Mouse (Mus musculus) v-Abl transformed pro-B cells (cell line): Measurements from ENCODE around the gene Dgat2.

Source experiments
- in situ Hi-C, 2 experiments: fragments of 400-800 bp; cut with MboI; formaldehyde crosslinking; loops; one replicate each; pipeline ENCODE4 v1.15.1; 2025; ENCODE audit not compliant: unreplicated experiment in 2 of 2

Gene Dgat2

GRCm38 (mm10) chr7:99164873-99165410 lies 17.6 kb downstream of the Dgat2 start:
- in situ Hi-C loops: no loop called here

- in situ Hi-C loops: no loop called here
These were observed 20.1 kb downstream of the Dgat2 start for GRCm38 (mm10) chr7:99162462-99162861.

GRCm38 (mm10) chr7:99161961-99162360 lies 20.6 kb downstream of the Dgat2 start:
- in situ Hi-C loops: no loop called here

GRCm38 (mm10) chr7:99161529-99161928 lies 21.0 kb downstream of the Dgat2 start:
- in situ Hi-C loops: no loop called here

- in situ Hi-C loops: no loop called here
These were observed 21.5 kb downstream of the Dgat2 start for GRCm38 (mm10) chr7:99160995-99161394.

GRCm38 (mm10) chr7:99159446-99159845 lies 23.1 kb downstream of the Dgat2 start:
- in situ Hi-C loops: loop anchor here (10.0 kb wide), 3 partner anchors 195 to 415 kb away; no protein-coding TSS in a partner anchor

GRCm38 (mm10) chr7:99158904-99159303 lies 23.6 kb downstream of the Dgat2 start:
- in situ Hi-C loops: loop anchor here (10.0 kb wide), 3 partner anchors 194 to 414 kb away; no protein-coding TSS in a partner anchor

GRCm38 (mm10) chr7:99158011-99158410 lies 24.5 kb downstream of the Dgat2 start:
- in situ Hi-C loops: loop anchor here (10.0 kb wide), 3 partner anchors 193 to 413 kb away; no protein-coding TSS in a partner anchor

GRCm38 (mm10) chr7:99156737-99157136 lies 25.8 kb downstream of the Dgat2 start:
- in situ Hi-C loops: loop anchor here (10.0 kb wide), 3 partner anchors 192 to 412 kb away; no protein-coding TSS in a partner anchor

GRCm38 (mm10) chr7:99155311-99156289 lies 26.9 kb downstream of the Dgat2 start:
- in situ Hi-C loops: loop anchor here (10.0 kb wide), 3 partner anchors 191 to 411 kb away; no protein-coding TSS in a partner anchor

GRCm38 (mm10) chr7:99154648-99155151 lies 27.8 kb downstream of the Dgat2 start:
- in situ Hi-C loops: loop anchor here (10.0 kb wide), 3 partner anchors 190 to 410 kb away; no protein-coding TSS in a partner anchor

- in situ Hi-C loops: loop anchor here (10.0 kb wide), 3 partner anchors 189 to 409 kb away; no protein-coding TSS in a partner anchor
These were observed 28.8 kb downstream of the Dgat2 start for GRCm38 (mm10) chr7:99153686-99154202.

- in situ Hi-C loops: loop anchor here (10.0 kb wide), 3 partner anchors 188 to 408 kb away; no protein-coding TSS in a partner anchor
These were observed 29.8 kb downstream of the Dgat2 start for GRCm38 (mm10) chr7:99152756-99153155.

- in situ Hi-C loops: loop anchor here (10.0 kb wide), 3 partner anchors 187 to 407 kb away; no protein-coding TSS in a partner anchor
These were observed 31.2 kb downstream of the Dgat2 start for GRCm38 (mm10) chr7:99151342-99151741.

GRCm38 (mm10) chr7:99149017-99149416 lies 33.5 kb downstream of the Dgat2 start:
- in situ Hi-C loops: loop anchor here (5.0 kb wide), 1 partner anchor 42 kb away; no protein-coding TSS in a partner anchor

GRCm38 (mm10) chr7:99147494-99147893 lies 35.0 kb downstream of the Dgat2 start:
- in situ Hi-C loops: loop anchor here (5.0 kb wide), 1 partner anchor 40 kb away; no protein-coding TSS in a partner anchor

- in situ Hi-C loops: loop anchor here (5.0 kb wide), 1 partner anchor 40 kb away; no protein-coding TSS in a partner anchor
These were observed 35.6 kb downstream of the Dgat2 start for GRCm38 (mm10) chr7:99146906-99147305.

GRCm38 (mm10) chr7:99146011-99146410 lies 36.5 kb downstream of the Dgat2 start:
- in situ Hi-C loops: loop anchor here (5.0 kb wide), 1 partner anchor 39 kb away; no protein-coding TSS in a partner anchor

- in situ Hi-C loops: loop anchor here (5.0 kb wide), 1 partner anchor 37 kb away; no protein-coding TSS in a partner anchor
These were observed 37.9 kb downstream of the Dgat2 start for GRCm38 (mm10) chr7:99144616-99145015.

GRCm38 (mm10) chr7:99143244-99143643 lies 39.3 kb downstream of the Dgat2 start:
- in situ Hi-C loops: no loop called here
